Mouse (Mus musculus): ENCODE results near the gene Ndufa4l2. TPM values are rescaled to one million over a fixed set of nuclear protein-coding genes. Genes with fewer than 3 reads are reported as not detected.

The Ndufa4l2 gene
- polyA plus RNA-seq, 1 experiment from 2014 or later = 2.4 TPM

DNA sequence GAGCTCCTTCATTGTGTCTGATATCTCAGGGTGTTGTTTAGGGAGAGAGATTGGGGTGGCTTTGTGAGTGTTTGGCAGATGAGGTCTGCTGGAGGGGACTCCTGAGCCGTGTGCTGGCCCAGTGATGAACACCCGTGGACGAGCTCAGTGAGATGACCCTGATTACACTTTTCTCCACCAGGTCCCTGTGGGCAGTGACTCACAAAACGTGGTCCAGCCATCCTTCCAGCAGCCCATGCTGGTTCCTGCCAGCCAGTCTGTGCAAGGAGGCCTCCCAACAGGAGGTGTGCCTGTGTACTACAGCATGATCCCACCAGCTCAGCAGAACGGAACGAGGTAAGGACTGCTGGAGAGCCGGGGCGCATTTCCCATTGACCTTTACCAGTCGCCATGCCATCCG is 29.5 kb upstream of the Ndufa4l2 start:
- Histone ChIP-seq H3K9ac (ENCODE audit: low read length) (no peak overlapping the region), H3K4me3 (ENCODE audit: low read depth, low read length) (no peak overlapping the region), H3K9me3 (ENCODE audit: control insufficient read depth, low read length) (no peaks in the 10 kb centered on the region), H3K27me3 (ENCODE audit: control insufficient read depth, insufficient read depth, low read length) (no peaks in the 10 kb centered on the region), H3K4me2 (ENCODE audit: low read depth) (no peak overlapping the region), H3K4me1 (ENCODE audit: control insufficient read depth, insufficient read depth, low read length) (peaks cover 1% of the 10 kb centered on the region; the same call in 1 of the 2 replicates), H3K36me3 (ENCODE audit: control insufficient read depth, insufficient read depth, low read length) (peaks cover 7% of the 10 kb centered on the region; the same call in 1 of the 2 replicates), H3K27ac (ENCODE audit: low read depth, low read length) (no peak overlapping the region)
- DNase-seq (ENCODE audit: low spot score) (no peak), ATAC-seq (ENCODE audit: insufficient read depth, low FRiP score, low TSS enrichment) (no peak)
- WGBS = 92% methylated on average over 10 of the region's 10 CpGs

DNA sequence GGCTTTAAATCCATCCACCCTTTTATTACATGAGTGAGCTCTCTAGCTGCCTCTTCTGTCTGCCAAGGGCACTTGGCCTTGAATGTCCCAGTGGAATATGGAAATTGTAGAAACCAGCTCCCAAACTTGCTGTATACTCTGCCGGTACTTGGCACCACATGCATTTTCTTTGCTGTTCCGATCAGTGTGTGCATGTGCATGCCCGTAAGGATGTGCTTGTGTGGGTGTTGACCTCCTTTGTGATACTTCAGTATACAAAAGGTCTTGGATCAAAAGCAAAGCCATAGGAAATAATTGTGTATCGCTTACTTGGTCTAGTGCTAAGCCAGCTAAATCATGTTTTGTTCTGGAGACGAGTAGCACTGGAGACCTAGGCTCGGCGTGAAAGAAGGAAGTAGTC is 25.9 kb upstream of the Ndufa4l2 start:
- 89% methylated on average over 7 of the region's 7 CpGs for WGBS
- Histone ChIP-seq H3K27me3 (ENCODE audit: control insufficient read depth, insufficient read depth, low read length) (no peaks in the 10 kb centered on the region), H3K4me1 (ENCODE audit: control insufficient read depth, insufficient read depth, low read length) (peaks cover 2% of the 10 kb centered on the region), H3K36me3 (ENCODE audit: control insufficient read depth, insufficient read depth, low read length) (peaks cover 5% of the 10 kb centered on the region; the same call in 1 of the 2 replicates), H3K4me3 (ENCODE audit: low read depth, low read length) (no peak overlapping the region), H3K27ac (ENCODE audit: low read depth, low read length) (no peak overlapping the region), H3K9ac (ENCODE audit: low read length) (no peak overlapping the region), H3K9me3 (ENCODE audit: control insufficient read depth, low read length) (no peaks in the 10 kb centered on the region), H3K4me2 (ENCODE audit: low read depth) (no peak overlapping the region)
- no peak for ATAC-seq (ENCODE audit: insufficient read depth, low FRiP score, low TSS enrichment)
- DNase-seq (ENCODE audit: low spot score) = no peak

DNA sequence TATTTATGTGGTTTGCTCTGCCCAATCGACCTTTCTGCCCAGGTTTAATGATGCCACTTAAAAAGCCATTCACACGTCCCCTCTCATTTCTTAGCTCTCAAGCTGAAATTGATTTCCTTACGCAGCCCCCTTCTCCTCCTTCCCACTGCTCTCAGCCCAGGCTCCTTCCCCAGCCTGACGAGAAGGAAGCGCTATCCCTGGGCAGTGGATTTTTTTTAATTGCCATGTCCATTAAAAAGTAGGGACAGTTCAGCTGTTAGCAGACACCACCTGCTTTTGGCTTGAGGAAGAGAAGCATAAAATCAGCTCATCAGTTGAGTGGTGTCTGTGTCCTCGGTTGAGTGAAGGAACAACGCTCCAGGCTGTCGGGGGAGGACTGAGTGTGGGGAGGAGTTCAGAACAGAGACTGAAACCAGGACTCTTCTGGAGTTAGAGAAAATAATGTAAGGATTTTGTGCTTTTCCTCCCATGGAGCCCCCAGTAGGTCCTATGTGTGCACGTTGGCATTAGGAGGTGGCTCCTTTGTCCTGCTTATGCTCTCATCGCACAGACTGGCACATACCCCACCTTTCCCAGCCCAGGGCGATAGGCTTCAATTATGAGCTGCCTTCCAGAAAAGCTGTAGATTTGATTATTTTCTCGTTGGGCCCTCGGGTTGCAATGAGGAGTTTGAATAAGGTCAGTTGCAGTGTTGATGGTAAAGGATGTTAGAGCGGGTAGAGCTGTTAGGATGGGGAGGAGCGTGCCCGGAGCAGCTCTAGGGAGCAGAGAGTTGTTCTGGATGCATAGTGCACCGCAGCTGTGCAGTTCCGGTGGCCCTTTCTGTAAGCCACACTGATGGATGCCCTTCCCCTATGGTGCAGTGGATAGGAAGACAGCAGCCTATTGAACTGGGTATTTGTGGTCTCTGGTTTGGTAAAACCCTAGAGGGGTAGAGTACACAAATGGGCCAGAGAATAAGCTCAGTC is 24.3 kb upstream of the Ndufa4l2 start:
- Histone ChIP-seq H3K4me2 (ENCODE audit: low read depth) (no peak overlapping the region), H3K27ac (ENCODE audit: low read depth, low read length) (no peak overlapping the region), H3K4me1 (ENCODE audit: control insufficient read depth, insufficient read depth, low read length) (peaks cover 2% of the 10 kb centered on the region), H3K4me3 (ENCODE audit: low read depth, low read length) (no peak overlapping the region), H3K27me3 (ENCODE audit: control insufficient read depth, insufficient read depth, low read length) (no peaks in the 10 kb centered on the region), H3K9ac (ENCODE audit: low read length) (no peak overlapping the region), H3K36me3 (ENCODE audit: control insufficient read depth, insufficient read depth, low read length) (peaks cover 6% of the 10 kb centered on the region; the same call in 1 of the 2 replicates), H3K9me3 (ENCODE audit: control insufficient read depth, low read length) (no peaks in the 10 kb centered on the region)
- no peak for ATAC-seq (ENCODE audit: insufficient read depth, low FRiP score, low TSS enrichment)
- WGBS = 73% methylated on average over 18 of the region's 18 CpGs
- no peak for DNase-seq (ENCODE audit: low spot score)

DNA sequence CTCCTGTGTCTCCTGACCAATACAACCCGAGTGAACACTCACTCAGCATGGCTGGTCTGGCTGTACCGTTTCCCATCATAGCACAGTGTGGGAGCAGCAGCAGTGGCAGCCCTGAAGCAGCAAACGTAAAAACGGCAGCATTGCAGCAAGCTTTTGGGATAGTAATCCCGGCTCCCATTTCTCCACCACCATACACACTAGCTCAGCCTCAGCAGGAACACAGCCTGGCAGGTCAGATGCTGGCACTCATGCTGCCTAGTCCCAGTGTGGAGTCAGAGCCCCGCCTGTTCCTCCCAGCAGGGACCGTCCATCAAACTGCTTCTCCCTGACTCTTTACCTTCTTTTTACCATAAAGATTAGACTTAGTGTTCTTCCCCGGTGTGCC is 23.6 kb upstream of the Ndufa4l2 start:
- ATAC-seq (ENCODE audit: insufficient read depth, low FRiP score, low TSS enrichment) = no peak
- Histone ChIP-seq H3K4me1 (ENCODE audit: control insufficient read depth, insufficient read depth, low read length) (peaks cover 2% of the 10 kb centered on the region), H3K9ac (ENCODE audit: low read length) (no peak overlapping the region), H3K4me2 (ENCODE audit: low read depth) (no peak overlapping the region), H3K4me3 (ENCODE audit: low read depth, low read length) (no peak overlapping the region), H3K36me3 (ENCODE audit: control insufficient read depth, insufficient read depth, low read length) (peaks cover 7% of the 10 kb centered on the region), H3K27ac (ENCODE audit: low read depth, low read length) (no peak overlapping the region), H3K9me3 (ENCODE audit: control insufficient read depth, low read length) (no peaks in the 10 kb centered on the region), H3K27me3 (ENCODE audit: control insufficient read depth, insufficient read depth, low read length) (no peaks in the 10 kb centered on the region)
- WGBS = 79% methylated on average over 8 of the region's 8 CpGs
- no peak for DNase-seq (ENCODE audit: low spot score)

DNA sequence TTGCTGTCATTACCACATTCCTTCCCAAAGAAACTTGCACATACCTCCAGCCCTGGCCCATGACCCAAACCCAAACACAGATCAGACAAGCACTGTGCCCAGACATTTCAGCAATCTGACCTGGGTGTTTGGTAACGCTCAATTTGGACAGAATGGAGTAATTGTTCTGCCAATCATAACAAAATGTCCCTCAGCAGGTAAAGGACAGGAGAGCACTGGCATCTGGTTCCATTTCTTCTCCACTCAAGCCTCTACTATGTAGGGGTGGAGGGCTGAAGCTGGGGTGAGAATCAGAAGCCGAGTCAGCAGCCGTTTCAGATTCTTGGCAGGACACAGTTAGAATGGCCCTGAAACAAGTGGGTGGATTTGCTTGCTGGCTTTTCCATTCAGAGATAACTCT is 22.6 kb upstream of the Ndufa4l2 start:
- DNase-seq (ENCODE audit: low spot score) (no peak), ATAC-seq (ENCODE audit: insufficient read depth, low FRiP score, low TSS enrichment) (no peak)
- peaks cover 12% of the 10 kb centered on the region for H3K36me3 ChIP-seq (ENCODE audit: control insufficient read depth, insufficient read depth, low read length)
- no peak overlapping the region for H3K9ac ChIP-seq (ENCODE audit: low read length)
- no peak overlapping the region for H3K4me3 ChIP-seq (ENCODE audit: low read depth, low read length)
- no peaks in the 10 kb centered on the region for H3K9me3 ChIP-seq (ENCODE audit: control insufficient read depth, low read length)
- peaks cover 2% of the 10 kb centered on the region for H3K4me1 ChIP-seq (ENCODE audit: control insufficient read depth, insufficient read depth, low read length)
- no peak overlapping the region for H3K27ac ChIP-seq (ENCODE audit: low read depth, low read length)
- H3K27me3 ChIP-seq (ENCODE audit: control insufficient read depth, insufficient read depth, low read length) = no peaks in the 10 kb centered on the region
- no peak overlapping the region for H3K4me2 ChIP-seq (ENCODE audit: low read depth)
- 92% methylated on average over 3 of the region's 3 CpGs for WGBS

DNA sequence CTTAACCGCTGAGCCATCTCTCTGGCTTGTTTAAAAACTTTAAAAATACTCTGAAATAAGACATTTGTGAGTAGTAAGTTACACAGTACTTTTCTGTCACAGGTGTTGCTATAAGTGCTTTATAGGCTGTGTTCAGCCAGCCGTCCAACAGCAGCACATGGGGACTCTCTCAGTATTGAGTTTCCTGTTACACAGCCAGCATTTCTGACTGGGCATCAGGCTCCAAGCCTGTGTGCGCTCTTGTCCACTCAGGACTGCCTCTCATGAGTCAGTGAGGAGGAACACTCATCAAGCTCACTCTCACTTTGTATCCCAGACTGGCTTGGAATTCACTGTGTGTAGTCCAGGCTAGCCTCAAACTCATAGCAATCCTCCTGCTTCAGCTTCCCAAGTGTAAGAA is 18.6 kb upstream of the Ndufa4l2 start:
- Histone ChIP-seq H3K27me3 (ENCODE audit: control insufficient read depth, insufficient read depth, low read length) (no peaks in the 10 kb centered on the region), H3K4me3 (ENCODE audit: low read depth, low read length) (no peak overlapping the region), H3K36me3 (ENCODE audit: control insufficient read depth, insufficient read depth, low read length) (peaks cover 12% of the 10 kb centered on the region), H3K27ac (ENCODE audit: low read depth, low read length) (no peak overlapping the region), H3K9ac (ENCODE audit: low read length) (no peak overlapping the region), H3K9me3 (ENCODE audit: control insufficient read depth, low read length) (no peaks in the 10 kb centered on the region), H3K4me1 (ENCODE audit: control insufficient read depth, insufficient read depth, low read length) (no peaks in the 10 kb centered on the region; the same call in 1 of the 2 replicates), H3K4me2 (ENCODE audit: low read depth) (no peak overlapping the region)
- ATAC-seq (ENCODE audit: insufficient read depth, low FRiP score, low TSS enrichment) (no peak), DNase-seq (ENCODE audit: low spot score) (no peak)
- 94% methylated on average over 3 of the region's 3 CpGs for WGBS

DNA sequence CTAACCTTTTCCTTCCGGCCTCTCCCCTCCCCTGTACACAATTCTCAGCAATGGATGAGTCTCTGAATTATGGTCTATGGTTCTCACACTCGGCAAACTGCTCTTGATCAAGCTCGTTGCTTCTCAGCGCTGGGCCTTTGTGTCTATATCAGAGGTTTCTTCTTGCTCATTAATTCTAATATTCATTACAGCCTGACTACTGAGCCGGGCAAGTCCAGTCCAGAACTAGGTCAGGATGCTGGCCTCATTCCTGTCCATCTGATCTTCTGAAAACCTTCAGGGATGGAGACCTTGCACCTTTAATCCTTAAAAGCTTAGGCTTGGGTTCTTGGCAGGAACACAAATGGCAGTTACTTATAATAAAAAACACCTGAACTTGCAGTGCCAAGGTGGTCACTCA is 15.3 kb upstream of the Ndufa4l2 start:
- ATAC-seq (ENCODE audit: insufficient read depth, low FRiP score, low TSS enrichment) = no peak
- no peak overlapping the region for H3K4me3 ChIP-seq (ENCODE audit: low read depth, low read length)
- H3K9me3 ChIP-seq (ENCODE audit: control insufficient read depth, low read length) = no peaks in the 10 kb centered on the region
- H3K27ac ChIP-seq (ENCODE audit: low read depth, low read length) = no peak overlapping the region
- WGBS = 86% methylated on average over 5 of the region's 5 CpGs
- H3K9ac ChIP-seq (ENCODE audit: low read length) = no peak overlapping the region
- DNase-seq (ENCODE audit: low spot score) = no peak
- H3K4me1 ChIP-seq (ENCODE audit: control insufficient read depth, insufficient read depth, low read length) = no peaks in the 10 kb centered on the region
- H3K36me3 ChIP-seq (ENCODE audit: control insufficient read depth, insufficient read depth, low read length) = peaks cover 12% of the 10 kb centered on the region
- H3K4me2 ChIP-seq (ENCODE audit: low read depth) = no peak overlapping the region
- no peaks in the 10 kb centered on the region for H3K27me3 ChIP-seq (ENCODE audit: control insufficient read depth, insufficient read depth, low read length)

DNA sequence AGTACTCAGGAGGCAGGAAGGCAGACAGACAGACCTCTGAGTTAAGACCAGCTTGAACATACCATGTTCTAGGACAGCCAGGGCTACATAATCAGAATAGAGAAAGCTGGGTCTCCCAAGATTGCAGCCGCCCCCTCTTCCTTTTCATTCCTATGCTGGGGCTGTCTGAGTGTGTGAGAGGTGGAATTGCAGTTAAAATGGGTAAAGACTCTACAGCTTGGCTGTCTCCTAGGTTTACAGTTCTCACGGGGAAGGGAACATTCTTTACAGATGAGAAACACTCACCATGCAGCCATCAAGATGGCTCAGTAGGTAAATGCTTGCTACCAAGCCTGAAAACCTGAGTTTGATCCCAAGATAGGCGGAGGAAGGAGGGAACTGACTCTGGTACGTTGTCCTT is 14.7 kb upstream of the Ndufa4l2 start:
- Histone ChIP-seq H3K4me1 (ENCODE audit: control insufficient read depth, insufficient read depth, low read length) (no peaks in the 10 kb centered on the region), H3K27me3 (ENCODE audit: control insufficient read depth, insufficient read depth, low read length) (no peaks in the 10 kb centered on the region), H3K4me2 (ENCODE audit: low read depth) (no peak overlapping the region), H3K27ac (ENCODE audit: low read depth, low read length) (no peak overlapping the region), H3K4me3 (ENCODE audit: low read depth, low read length) (no peak overlapping the region), H3K9me3 (ENCODE audit: control insufficient read depth, low read length) (no peaks in the 10 kb centered on the region), H3K36me3 (ENCODE audit: control insufficient read depth, insufficient read depth, low read length) (peaks cover 12% of the 10 kb centered on the region), H3K9ac (ENCODE audit: low read length) (no peak overlapping the region)
- DNase-seq (ENCODE audit: low spot score) (no peak), ATAC-seq (ENCODE audit: insufficient read depth, low FRiP score, low TSS enrichment) (no peak)
- WGBS = 93% methylated on average over 4 of the region's 4 CpGs

Measured in neural tube, embryonic 11.5 days (tissue).